Mouse (Mus musculus) ES-E14 (cell line): Measurements from ENCODE around the gene Mtx1. TPM values are rescaled to one million over a fixed set of nuclear protein-coding genes. Genes with fewer than 3 reads are reported as not detected.

Experiments used
- DNase-seq: peaks from one replicate; pipeline ENCODE4 v3.0.0-alpha.2; 2013; ENCODE audit warnings: low read depth, low spot score
- H3K27ac ChIP-seq: 2 replicates; pipeline ENCODE4 v1.5.1; 2012; ENCODE audit warnings: low read depth, mild to moderate bottlenecking, low read length, moderate library complexity, mixed read lengths; ENCODE audit not compliant: poor library complexity, insufficient read depth, severe bottlenecking
- H3K36me3 ChIP-seq: 2 replicates; pipeline ENCODE4 v1.6.1; 2012; ENCODE audit warnings: mild to moderate bottlenecking, low read length, moderate library complexity, mixed read lengths; ENCODE audit not compliant: control insufficient read depth, poor library complexity, insufficient read depth, severe bottlenecking
- H3K4me1 ChIP-seq, 2 experiments: fragments of 150-350 bp in 1 of 2; sonication (generic) in 1 of 2; 2 replicates each; pipeline ENCODE4 v1.6.1; 2012; ENCODE audit warnings: low read length in 2 of 2, mild to moderate bottlenecking in 1 of 2, mixed read lengths in 1 of 2; ENCODE audit not compliant: control insufficient read depth in 2 of 2, insufficient read depth in 2 of 2, poor library complexity in 1 of 2
- H3K4me3 ChIP-seq, 2 experiments: fragments of 150-350 bp in 1 of 2; sonication (generic) in 1 of 2; 2 replicates each; pipeline ENCODE4 v1.5.1; 2012; ENCODE audit warnings: low read length in 2 of 2, low read depth in 1 of 2, mild to moderate bottlenecking in 1 of 2, mixed read lengths in 1 of 2; ENCODE audit not compliant: insufficient read depth in 1 of 2, poor library complexity in 1 of 2, severe bottlenecking in 1 of 2
- H3K9ac ChIP-seq: 2 replicates; pipeline ENCODE4 v1.6.1; 2012; ENCODE audit warnings: low read depth, mild to moderate bottlenecking, low read length, mixed read lengths; ENCODE audit not compliant: poor library complexity, insufficient read depth, severe bottlenecking
- H3K9me3 ChIP-seq: fragments of 150-350 bp; sonication (generic); 2 replicates; pipeline ENCODE4 v1.6.1; 2012; ENCODE audit warnings: low read depth, mild to moderate bottlenecking, low read length; ENCODE audit not compliant: control insufficient read depth, insufficient read depth
- CHD2 ChIP-seq: IDR thresholded peaks from 2 replicates; pipeline ENCODE4 v1.6.1; 2014; ENCODE audit warnings: mild to moderate bottlenecking, low read depth, low read length, inconsistent platforms
- HCFC1 ChIP-seq: IDR thresholded peaks from 2 replicates; pipeline ENCODE4 v1.6.1; 2012; ENCODE audit warnings: low read length, inconsistent platforms, borderline replicate concordance; ENCODE audit not compliant: insufficient read depth
- MAFK ChIP-seq: IDR thresholded peaks from 2 replicates; pipeline ENCODE4 v1.6.1; 2014; ENCODE audit warnings: mild to moderate bottlenecking, low read depth, low read length, inconsistent platforms; ENCODE audit not compliant: insufficient read depth
- ZC3H11A ChIP-seq: IDR thresholded peaks from 2 replicates; pipeline ENCODE4 v1.6.1; 2012; ENCODE audit warnings: low read depth, mild to moderate bottlenecking, inconsistent platforms, low read length, borderline replicate concordance
- ZNF384 ChIP-seq: IDR thresholded peaks from 2 replicates; pipeline ENCODE4 v1.6.1; 2012; ENCODE audit warnings: low read depth, low read length, inconsistent platforms
- in situ Hi-C, 2 experiments: fragments of 600-800 bp; cut with MboI; formaldehyde crosslinking; loops; one replicate each; pipeline ENCODE4 v1.15.1; 2025; ENCODE audit warnings: low sequenced_read_pairs in 2 of 2, inconsistent platforms in 1 of 2; ENCODE audit not compliant: unreplicated experiment in 2 of 2
- total RNA-seq: library from RNA; depleted of rRNA; stranded (reverse); fragments of 300-350 nt; gene quantifications from 2 replicates; pipeline ENCODE4 v1.2.3, GENCODE M21; 2012

Gene Mtx1
- total RNA-seq, 1 experiment, result 251 TPM

GRCm38 (mm10) chr3:89243609-89244008 is 16.7 kb upstream of the Mtx1 start:
- in situ Hi-C loops, result no loop called here
- H3K36me3 ChIP-seq, result peaks cover 6% of the 10 kb centered on the region; the same call in 1 of the 2 replicates
- peaks cover 3 to 17% of the 10 kb centered on the region in 2 experiments; a peak in 3 of 4 replicates for H3K4me1 ChIP-seq
- DNase-seq, result no peak
- peak overlapping the region in 1 of 2 experiments; percentile 35; a peak in 2 of 4 replicates for H3K4me3 ChIP-seq
- peak overlapping the region; percentile 54 for H3K9ac ChIP-seq
- no peak overlapping the region for H3K27ac ChIP-seq
- TF ChIP-seq HCFC1, result no peak
- TF ChIP-seq CHD2, result no peak
- TF ChIP-seq ZC3H11A, result no peak
- no peak for TF ChIP-seq ZNF384
- TF ChIP-seq MAFK, result no peak
- H3K9me3 ChIP-seq, result no peaks in the 10 kb centered on the region

GRCm38 (mm10) chr3:89242331-89242895 is 15.5 kb upstream of the Mtx1 start:
- H3K4me1 ChIP-seq, result peaks cover 3 to 18% of the 10 kb centered on the region in 2 experiments; a peak in 3 of 4 replicates
- H3K9ac ChIP-seq, result no peak overlapping the region
- H3K36me3 ChIP-seq, result peaks cover 8% of the 10 kb centered on the region
- no peak overlapping the region for H3K4me3 ChIP-seq
- in situ Hi-C loops, result no loop called here
- H3K27ac ChIP-seq, result no peak overlapping the region
- no peak for DNase-seq
- TF ChIP-seq MAFK, result no peak
- H3K9me3 ChIP-seq, result no peaks in the 10 kb centered on the region

- H3K9ac ChIP-seq, result no peak overlapping the region
- peaks cover 2 to 9% of the 10 kb centered on the region in 2 experiments; a peak in 2 of 4 replicates for H3K4me1 ChIP-seq
- DNase-seq, result no peak
- no peaks in the 10 kb centered on the region for H3K9me3 ChIP-seq
- TF ChIP-seq ZC3H11A (no peak), HCFC1 (no peak), MAFK (no peak), ZNF384 (no peak), CHD2 (no peak)
- no peak overlapping the region for H3K27ac ChIP-seq
- peaks cover 8% of the 10 kb centered on the region for H3K36me3 ChIP-seq
- H3K4me3 ChIP-seq, result no peak overlapping the region
- in situ Hi-C loops, result no loop called here
Measured at GRCm38 (mm10) chr3:89238494-89238893, 11.6 kb upstream of the Mtx1 start.

- in situ Hi-C loops, result no loop called here
Measured at GRCm38 (mm10) chr3:89237682-89238081, 10.8 kb upstream of the Mtx1 start.

More at GRCm38 (mm10) chr3:89237682-89238081, 10.8 kb upstream of the Mtx1 start:
- no peak for DNase-seq
- Histone ChIP-seq H3K36me3 (peaks cover 8% of the 10 kb centered on the region), H3K4me3 (peak overlapping the region; percentile 34 to 36; a peak in 3 of 4 replicates), H3K9me3 (no peaks in the 10 kb centered on the region), H3K27ac (no peak overlapping the region), H3K4me1 (peaks cover 2 to 10% of the 10 kb centered on the region in 2 experiments; a peak in 2 of 4 replicates), H3K9ac (peak overlapping the region; percentile 34; the same call in 1 of the 2 replicates)
- no peak for TF ChIP-seq HCFC1
- no peak for TF ChIP-seq CHD2
- no peak for TF ChIP-seq MAFK
- no peak for TF ChIP-seq ZC3H11A
- no peak for TF ChIP-seq ZNF384
